Comparison of ENCODE assay signal across 25 mouse cellular contexts in genomic region chr17:62064939-62065338, GRCm38 (mm10).
DNase-seq lines count a peak whose midpoint lies in the region; ATAC-seq and TF ChIP-seq lines count a peak whose summit lies in the region.
"Had no signal": no experiment of that assay in that cellular context is flagged by ENCODE, and none has a peak within 500 bp of the region (broad histone marks: within the 10 kb centered on the region; RNA-seq: fewer than 3 reads in every experiment).

No protein-coding gene starts in this region.

- no peaks in the 10 kb centered on the region for H3K79me2 ChIP-seq in MEL (ENCODE audit: control insufficient read depth, insufficient read depth, low read length, poor library complexity)
- H3K79me2 ChIP-seq in myocyte (ENCODE audit: control insufficient read depth, insufficient read depth): no peaks in the 10 kb centered on the region

- peak overlapping the region; percentile 47; the same call in 1 of the 2 replicates for H3K27ac ChIP-seq in MEL (ENCODE audit: control insufficient read depth, low read depth, low read length)
- H3K27ac ChIP-seq in midbrain, embryonic 14.5 days (replicated peaks; ENCODE audit: low read depth, low read length): no peak overlapping the region
- H3K27ac ChIP-seq in hindbrain, embryonic 10.5 days: no peak overlapping the region

- no peak overlapping the region for H3K9ac ChIP-seq in MEL (ENCODE audit: control insufficient read depth, low read depth, low read length, poor library complexity, severe bottlenecking)
- no peak overlapping the region for H3K9ac ChIP-seq in midbrain, embryonic 14.5 days (replicated peaks; ENCODE audit: low read length)

- no peak for TF ChIP-seq POLR2A in MEL (IDR thresholded peaks at IDR 0.05; ENCODE audit: control insufficient read depth in 1 of 2, insufficient read depth in 1 of 2, low read depth in 1 of 2, low read length in 2 of 2, poor library complexity in 1 of 2)
- no peak for TF ChIP-seq POLR2A in myocyte (IDR thresholded peaks at IDR 0.05; ENCODE audit: insufficient read length, low read depth)

- ATAC-seq in midbrain, embryonic 14.5 days (ENCODE audit: low FRiP score, low TSS enrichment): no peak
- ATAC-seq: activated CD4-positive, CD25-positive, alpha-beta regulatory T cell, adult 4 months; CD4-positive, CD25-positive, alpha-beta regulatory T cell, adult 4 months; Patski had no signal

- no peak for TF ChIP-seq RAD21 in MEL (IDR thresholded peaks at IDR 0.05; ENCODE audit: low read depth, low read length)

- DNase-seq in 3T3-L1 (ENCODE audit: low read depth, low spot score): peak; percentile 28
- peak; percentile 16 for DNase-seq in 416B (ENCODE audit: low read depth)
- peak; percentile 25 for DNase-seq in MEL (ENCODE audit: low read depth, low spot score)
- no peak for DNase-seq in lung, postnatal 10 days
- no peak for DNase-seq in midbrain, embryonic 14.5 days
- no peak for DNase-seq in heart, postnatal 10 days
- DNase-seq in hindbrain, embryonic 10.5 days (ENCODE audit: low spot score): no peak
- DNase-seq: adrenal gland, adult 2 months; adrenal gland, adult 8-10 months; adrenal gland, postnatal 10 days; adrenal gland, postnatal 14 days; adrenal gland, postnatal 25 days; adrenal gland, postnatal 36 days; B cell, adult 2 months; cerebellum, adult 11 months; cerebellum, adult 11-12 months; cerebellum, adult 18-20 months; cerebellum, adult 2 months; cerebellum, adult 8-10 months had no signal

- peaks cover 0 to 5% of the 10 kb centered on the region in 2 experiments; a peak in 1 of 4 replicates for H3K4me1 ChIP-seq in MEL (ENCODE audit: control insufficient read depth in 1 of 2, insufficient read depth in 2 of 2, low read length in 2 of 2)
- H3K4me1 ChIP-seq in midbrain, embryonic 14.5 days (ENCODE audit: control insufficient read depth, insufficient read depth, low read length): no peaks in the 10 kb centered on the region
- no peaks in the 10 kb centered on the region for H3K4me1 ChIP-seq in hindbrain, embryonic 10.5 days (replicated peaks)

- TF ChIP-seq EP300 in MEL (IDR thresholded peaks at IDR 0.05; ENCODE audit: low read depth in 1 of 2, low read length in 2 of 2): peak in 1 of 2 experiments; percentile 19; a peak in 1 of 4 replicates

- intact Hi-C loops in heart, postnatal 10 days (cut with DNase I): no loop called here

- H3ac ChIP-seq in myocyte (ENCODE audit: control insufficient read depth, insufficient read length): no peak overlapping the region

- H3K4me3 ChIP-seq in MEL (ENCODE audit: control insufficient read depth in 1 of 2, insufficient read depth in 1 of 2, low read depth in 2 of 2, low read length in 2 of 2) (no peak overlapping the region), myocyte (no peak overlapping the region)
- no peak overlapping the region for H3K4me3 ChIP-seq in midbrain, embryonic 14.5 days (replicated peaks; ENCODE audit: low read depth, low read length)
- no peak overlapping the region for H3K4me3 ChIP-seq in hindbrain, embryonic 10.5 days

- H3K9me3 ChIP-seq in MEL (replicated peaks; ENCODE audit: insufficient read depth, low read length): no peaks in the 10 kb centered on the region
- H3K9me3 ChIP-seq in midbrain, embryonic 14.5 days (ENCODE audit: control insufficient read depth, low read length): no peaks in the 10 kb centered on the region
- no peaks in the 10 kb centered on the region for H3K9me3 ChIP-seq in hindbrain, embryonic 10.5 days

- no peak overlapping the region for H3K4me2 ChIP-seq in myocyte (ENCODE audit: low read depth)
- H3K4me2 ChIP-seq in midbrain, embryonic 14.5 days (ENCODE audit: low read length): no peak overlapping the region

- 91% methylated on average over 1 of the region's 1 CpGs for WGBS in midbrain, embryonic 14.5 days
- WGBS in hindbrain, embryonic 10.5 days: 89% methylated on average over 1 of the region's 1 CpGs

- H3K36me3 ChIP-seq in MEL (ENCODE audit: control insufficient read depth in 1 of 2, insufficient read depth in 2 of 2, low read length in 2 of 2) (peaks cover 0 to 3% of the 10 kb centered on the region in 2 experiments; a peak in 1 of 4 replicates), myocyte (ENCODE audit: control insufficient read depth, insufficient read depth) (no peaks in the 10 kb centered on the region)
- no peaks in the 10 kb centered on the region for H3K36me3 ChIP-seq in midbrain, embryonic 14.5 days (ENCODE audit: control insufficient read depth, insufficient read depth, low read length)
- H3K36me3 ChIP-seq in hindbrain, embryonic 10.5 days: no peaks in the 10 kb centered on the region
- H3K36me3 ChIP-seq: G1E had no signal

- no peak for TF ChIP-seq CTCF in MEL (IDR thresholded peaks at IDR 0.05 in 2 of 3, conservative IDR thresholded peaks at IDR 0.05 in 1 of 3; ENCODE audit: control insufficient read depth in 1 of 3, insufficient read depth in 1 of 3, low read depth in 2 of 3, low read length in 3 of 3, poor library complexity in 1 of 3, severe bottlenecking in 1 of 3)

- H3K27me3 ChIP-seq in MEL (ENCODE audit: control insufficient read depth in 1 of 2, insufficient read depth in 2 of 2, low read length in 2 of 2) (no peaks in the 10 kb centered on the region), myocyte (ENCODE audit: control insufficient read depth, insufficient read depth, insufficient read length) (no peaks in the 10 kb centered on the region)
- no peaks in the 10 kb centered on the region for H3K27me3 ChIP-seq in midbrain, embryonic 14.5 days (ENCODE audit: control insufficient read depth, insufficient read depth, low read length)
- H3K27me3 ChIP-seq in hindbrain, embryonic 10.5 days (ENCODE audit: insufficient read depth, poor library complexity, severe bottlenecking): no peaks in the 10 kb centered on the region
- H3K27me3 ChIP-seq: CH12.LX had no signal

TF ChIP-seq in MEL, 35 proteins besides CTCF, POLR2A, EP300 and RAD21:
- no peak for TF ChIP-seq SIN3A (IDR thresholded peaks at IDR 0.05; ENCODE audit: low read length)
- no peak for TF ChIP-seq E2F4 (IDR thresholded peaks at IDR 0.05; ENCODE audit: borderline replicate concordance, low read depth, low read length)
- peak; percentile 72; the same call in 1 of the 2 replicates for TF ChIP-seq ELF1 (IDR thresholded peaks at IDR 0.05; ENCODE audit: low read depth, low read length)
TF ChIP-seq in MEL: peak in this region for 1.

TF ChIP-seq in myocyte, 11 proteins besides CTCF, POLR2A, EP300 and RAD21:
- TF ChIP-seq CEBPB (IDR thresholded peaks at IDR 0.05; ENCODE audit: insufficient read depth, poor library complexity, severe bottlenecking): peak; percentile 63; the same call in 1 of the 2 replicates
- no peak for TF ChIP-seq MAX (IDR thresholded peaks at IDR 0.05; ENCODE audit: low read depth)
TF ChIP-seq in myocyte: peak in this region for 1.

Comparison
In these comparisons a context has a peak if more than half of its experiments do, and no peak if none do; other contexts are left out.
1. DNase-seq: peak in 3T3-L1 (single experiment), 416B (single experiment) and MEL (single experiment); none in lung, postnatal 10 days (single experiment), midbrain, embryonic 14.5 days (single experiment), heart, postnatal 10 days (0 of 2) and hindbrain, embryonic 10.5 days (single experiment).